Mouse (Mus musculus) adrenal gland, adult 2 months (tissue): ENCODE measurements around the gene Fbn1. TPM values are rescaled to one million over a fixed set of nuclear protein-coding genes. Genes with fewer than 3 reads are reported as not detected.

Source experiments
- DNase-seq: peaks from one replicate; pipeline ENCODE4 v3.0.0; 2021
- long read RNA-seq: library from polyadenylated mRNA; stranded (forward); transcript quantifications from one replicate; pipeline ENCODE4 v2.0.0, GENCODE M21; 2021
- polyA plus RNA-seq: library from polyadenylated mRNA; depleted of rRNA; stranded (reverse); fragments of >200 nt; gene quantifications from 2 replicates; pipeline ENCODE4 v1.2.3, GENCODE M21; 2012; rRNA removed
- total RNA-seq, 2 experiments: library from RNA; stranded (reverse); gene quantifications; 2 replicates each; pipeline ENCODE4 v1.2.3; 2021

Fbn1 gene
- total RNA-seq = 10 to 100 TPM; 18.5 to 26.0 TPM
- 3.4 and 5.0 TPM in 2 replicates for polyA plus RNA-seq
- long read RNA-seq, partial matches to known transcripts = 1 of 2 reads
- long read RNA-seq, other reads (novel, unspliced or antisense) = 1 of 2 reads

DNA sequence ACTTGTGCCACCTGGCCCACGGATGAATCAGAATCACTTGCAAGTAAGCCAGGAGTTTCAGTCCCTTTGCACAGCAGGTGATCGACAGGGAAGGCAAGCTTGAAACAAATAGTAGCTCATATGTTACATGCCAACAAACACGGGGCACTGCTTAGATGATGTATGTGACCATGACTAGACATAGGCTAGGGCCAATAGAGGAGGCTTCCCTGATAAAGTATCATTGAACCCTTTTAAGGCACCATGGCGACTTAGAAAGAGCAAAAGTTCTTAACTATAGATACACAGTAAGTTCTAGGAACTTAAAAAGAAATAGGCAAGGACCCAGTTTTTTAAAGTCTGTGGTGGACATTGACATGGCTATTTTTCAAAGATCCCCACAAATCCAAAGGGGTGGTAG lies at the start of gene Fbn1:
TSS of gene Fbn1 (minus strand) at position 101 of the 400 bp plus-strand sequence.
- DNase-seq = no peak

DNA sequence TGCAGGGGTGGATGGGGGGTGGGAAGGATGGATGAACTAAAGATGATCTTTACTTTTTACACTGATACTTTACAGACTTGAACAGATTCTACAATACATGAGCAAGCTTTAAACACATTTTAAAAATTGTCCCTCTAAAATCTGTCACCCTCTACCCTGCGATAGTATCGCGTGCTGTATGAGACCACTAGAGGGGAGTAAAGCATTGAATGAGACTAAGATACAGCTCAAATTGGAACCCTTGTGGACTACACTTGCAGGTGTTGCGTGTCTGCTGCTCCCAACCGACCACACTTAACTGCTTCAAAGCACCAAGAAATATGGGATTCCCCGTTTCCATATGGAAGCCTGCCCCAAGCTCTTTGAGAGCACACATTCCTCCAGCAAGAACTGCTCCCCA lies 48.0 kb upstream of the Fbn1 start:
- no peak for DNase-seq

DNA sequence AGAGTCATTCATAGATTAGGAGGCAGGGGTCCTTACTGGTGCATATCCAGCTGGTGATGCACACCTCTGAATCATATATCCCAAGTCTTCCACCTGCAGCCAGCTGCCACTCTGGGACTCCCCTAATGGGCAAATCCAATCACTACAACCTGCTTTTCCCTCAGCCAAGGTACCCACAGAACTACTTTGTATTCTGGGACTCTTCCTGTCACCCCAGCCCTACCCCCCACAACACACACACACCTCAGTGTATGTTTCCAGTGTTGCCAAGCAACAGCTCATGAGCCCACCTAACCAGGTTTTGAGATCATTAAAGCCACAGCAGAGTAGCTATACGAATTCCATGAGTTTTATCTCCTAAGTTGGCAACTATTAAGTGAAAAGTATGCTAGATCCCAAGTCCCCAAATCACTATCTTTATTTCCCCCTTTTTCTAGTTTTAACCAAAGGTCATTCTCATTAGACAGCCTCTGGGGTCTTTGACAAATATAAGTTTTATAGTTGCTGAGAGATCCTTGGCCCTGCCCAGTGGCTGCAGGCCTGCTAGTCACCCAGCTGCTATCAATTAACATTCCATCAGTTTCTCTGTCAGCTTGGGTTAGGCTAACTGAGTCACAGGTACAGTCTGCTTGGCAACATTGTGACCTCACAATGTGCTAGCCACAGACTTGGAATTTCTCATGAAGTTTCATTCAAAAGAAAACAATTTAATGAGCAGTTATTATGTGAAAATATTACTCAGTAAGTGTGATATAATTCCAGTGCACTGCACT lies 41.2 kb upstream of the Fbn1 start:
- DNase-seq = no peak

DNA sequence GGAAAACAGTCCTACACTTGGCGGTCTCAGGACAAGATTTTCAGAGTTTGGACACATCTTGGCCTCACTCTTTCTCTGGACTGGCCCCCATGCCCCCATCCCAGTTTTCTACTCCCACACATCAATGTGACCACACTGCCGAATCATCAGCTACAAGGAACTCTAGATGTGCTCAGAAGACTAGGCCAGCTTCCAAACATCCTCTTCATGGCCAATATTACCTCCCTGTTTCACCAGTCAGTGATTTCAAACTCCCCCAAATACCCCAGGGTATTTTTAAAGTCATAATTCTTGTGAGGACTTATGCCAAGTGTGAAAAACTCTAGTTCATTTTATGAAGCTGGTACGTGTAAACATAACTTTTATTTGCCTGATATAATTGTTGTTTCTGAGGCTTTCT lies 37.2 kb upstream of the Fbn1 start:
- DNase-seq = no peak

DNA sequence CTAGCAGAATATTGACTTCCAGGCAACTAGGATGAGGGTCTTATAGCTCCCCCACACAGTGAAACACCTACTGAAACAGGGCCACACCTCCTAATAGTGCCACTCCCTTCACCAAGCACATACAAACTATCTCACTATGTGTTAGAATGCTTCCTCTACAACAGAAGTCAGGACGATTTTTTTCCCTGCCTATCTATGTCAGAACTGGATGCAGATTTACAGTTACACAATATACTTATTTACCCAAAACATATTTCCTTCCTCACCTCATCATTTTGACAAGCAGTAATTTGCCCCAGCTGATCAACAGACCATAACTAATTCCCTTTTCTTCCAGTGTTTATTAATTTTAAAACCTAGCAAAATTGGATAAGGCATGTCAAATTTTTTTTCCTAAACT lies 35.9 kb upstream of the Fbn1 start:
- no peak for DNase-seq

DNA sequence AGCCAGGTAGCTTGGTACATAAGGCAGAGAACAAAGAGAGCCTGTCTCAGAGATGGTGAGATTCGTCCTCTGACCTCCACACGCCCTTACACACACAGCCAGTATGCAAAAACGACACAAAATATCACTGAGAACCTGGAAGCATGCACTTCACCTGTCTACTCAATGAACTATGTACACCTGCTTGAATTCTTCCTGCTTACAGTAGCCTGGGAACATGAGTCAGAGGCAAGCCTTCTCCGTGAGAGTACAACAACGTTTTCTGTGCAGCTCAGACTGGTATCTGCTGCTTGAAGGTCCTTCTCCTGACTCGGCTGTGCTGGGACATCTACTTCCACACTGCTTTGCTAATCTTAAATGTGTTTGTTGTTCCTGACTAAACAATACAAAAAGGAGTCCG lies 33.7 kb upstream of the Fbn1 start:
- no peak for DNase-seq

DNA sequence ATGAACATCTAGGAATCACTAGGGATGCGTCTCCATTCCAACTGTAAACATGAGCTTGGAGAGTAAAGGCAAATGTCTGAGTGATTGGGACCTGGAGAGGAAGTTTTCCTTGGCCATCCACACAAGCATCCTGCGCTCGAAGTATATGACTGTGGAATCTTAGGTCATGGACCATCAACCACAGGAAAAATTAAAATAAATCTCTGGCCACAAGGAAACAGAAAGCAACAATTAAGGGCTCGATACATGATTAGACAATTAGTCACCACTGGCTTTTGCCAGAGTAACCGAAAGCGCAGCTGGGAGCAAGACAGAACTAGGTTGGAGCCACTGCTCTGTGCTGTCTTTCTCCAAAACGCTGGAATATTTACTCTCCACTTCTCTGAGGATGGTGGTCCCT lies 32.8 kb upstream of the Fbn1 start:
- DNase-seq = no peak

DNA sequence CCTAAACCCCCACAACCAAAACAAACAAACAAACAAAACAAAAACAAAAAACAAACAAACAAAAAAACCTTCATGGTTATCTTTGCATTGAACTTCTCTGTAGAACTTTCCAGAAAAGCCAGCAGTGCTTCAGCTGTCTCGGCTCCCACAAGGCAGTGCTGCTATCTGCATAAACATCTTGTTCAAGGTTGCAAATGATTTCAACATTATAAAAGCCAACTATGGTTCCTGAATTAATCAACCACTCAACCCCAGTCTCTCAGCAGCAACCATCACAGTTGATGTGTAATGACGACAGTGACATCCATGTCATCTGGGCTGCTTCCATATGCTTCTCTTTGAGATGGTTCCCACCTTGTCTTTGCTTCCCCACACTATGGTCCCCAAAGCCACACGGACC lies 31.8 kb upstream of the Fbn1 start:
- DNase-seq = no peak

DNA sequence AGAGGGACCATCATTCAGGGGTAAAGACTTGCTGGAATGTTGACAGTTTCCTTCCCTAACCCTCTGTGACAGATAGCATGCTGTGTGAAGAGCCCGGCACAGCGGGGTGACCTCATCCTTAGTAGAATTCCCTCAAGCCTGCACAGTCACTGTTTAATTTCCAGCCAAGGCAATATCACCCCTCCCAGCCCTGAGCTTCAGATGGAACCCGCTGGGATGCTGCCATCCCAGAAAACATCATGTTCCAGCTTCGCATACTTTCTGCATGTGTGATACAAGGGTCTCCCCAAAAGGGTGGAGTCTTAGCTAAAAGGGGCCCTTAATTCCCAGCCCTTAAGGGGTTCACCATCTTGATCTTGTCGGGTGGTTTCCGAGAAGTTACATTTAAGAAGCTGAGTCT lies 22.9 kb upstream of the Fbn1 start:
- DNase-seq = no peak

DNA sequence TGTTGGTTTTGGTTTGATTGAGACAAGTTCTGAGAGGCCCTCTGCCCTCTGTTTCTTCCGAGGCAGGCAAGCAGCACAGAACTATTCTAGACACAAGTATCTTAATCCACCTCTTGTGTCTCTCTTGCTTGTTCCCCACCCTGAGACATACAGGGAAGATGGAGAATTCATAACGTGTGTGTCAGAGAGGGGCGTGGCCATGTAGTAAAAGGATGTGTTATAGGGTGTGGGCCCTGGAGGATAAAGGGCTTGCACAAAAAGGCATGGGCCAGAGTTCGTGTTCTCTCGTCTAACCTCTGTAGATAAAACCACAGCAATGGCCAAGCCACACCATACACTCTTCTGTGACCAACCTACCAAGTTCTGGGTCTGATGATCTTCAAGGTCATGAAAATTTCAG lies 18.8 kb upstream of the Fbn1 start:
- DNase-seq = no peak

DNA sequence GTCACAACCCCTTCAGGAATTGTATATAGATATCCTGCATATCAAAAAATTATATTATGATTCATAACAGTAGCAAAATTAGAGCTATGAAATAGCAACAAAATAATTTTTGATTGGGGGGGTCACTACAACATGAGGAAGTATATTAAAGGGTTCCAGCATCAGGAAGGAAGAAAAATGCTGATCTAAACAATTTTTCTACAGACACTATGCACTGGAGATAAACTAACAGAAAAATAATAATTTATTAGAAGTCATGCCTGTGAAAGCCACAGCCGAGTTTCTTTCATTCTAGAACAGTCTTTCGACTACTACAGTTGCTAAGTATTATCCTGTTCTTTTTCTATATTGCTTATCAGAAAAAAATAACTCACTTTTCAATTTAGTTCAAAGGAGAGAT lies 17.7 kb upstream of the Fbn1 start:
- no peak for DNase-seq

DNA sequence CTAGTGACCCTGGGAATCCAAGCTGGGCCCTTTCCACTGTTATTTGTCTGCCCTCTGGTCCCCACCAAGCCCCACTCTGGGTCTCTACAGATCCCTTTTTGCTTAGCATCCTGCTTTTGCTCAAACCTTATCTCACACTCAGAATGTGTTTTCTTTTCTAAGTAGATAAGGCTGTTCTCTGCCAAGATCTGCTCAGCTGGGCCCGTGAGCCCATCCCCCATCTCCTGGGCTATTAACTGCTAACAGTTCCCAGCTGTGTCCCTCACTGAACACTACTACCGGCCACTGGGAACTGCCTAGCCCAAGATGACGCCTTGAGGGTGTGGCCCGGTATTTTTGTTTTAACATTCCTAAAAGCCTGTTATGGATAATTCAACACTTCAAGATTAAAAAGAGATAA lies 8.8 kb upstream of the Fbn1 start:
- peak; percentile 20 for DNase-seq

DNA sequence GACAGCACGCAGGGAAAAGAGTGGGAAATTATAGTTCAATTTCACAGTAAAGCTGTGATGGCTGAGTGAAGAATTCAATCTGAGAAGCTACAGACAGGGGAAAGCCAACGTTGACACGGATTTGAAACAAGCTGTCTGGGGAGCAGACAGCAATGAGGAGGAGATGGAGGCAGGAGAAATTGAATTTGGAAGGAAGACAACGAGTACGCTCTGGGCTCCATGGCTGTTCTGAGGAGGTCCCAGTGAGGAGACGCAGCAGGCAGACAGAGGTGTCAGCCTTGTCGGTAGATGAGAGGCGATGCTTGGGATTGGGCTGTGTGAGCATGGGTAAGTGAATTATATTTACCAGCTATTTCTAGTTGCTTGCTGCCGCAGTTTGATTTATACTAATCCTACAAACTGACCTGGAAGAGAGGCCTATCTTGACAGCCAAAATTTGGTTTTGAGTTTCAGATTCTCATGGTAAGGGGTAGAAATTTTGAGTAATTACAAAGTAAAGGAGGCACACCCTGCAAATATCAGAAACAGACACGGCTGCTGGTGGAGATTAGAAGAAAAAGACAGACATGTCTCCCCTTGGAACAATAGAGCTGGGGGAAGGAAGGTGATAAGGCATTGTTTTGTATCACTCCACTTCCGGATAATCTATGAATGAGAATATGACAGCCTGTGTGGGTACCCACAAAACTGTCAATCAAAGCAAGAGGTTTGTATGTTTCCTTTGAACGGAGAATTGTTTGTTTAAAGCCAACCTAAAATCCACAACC lies 7.7 kb upstream of the Fbn1 start:
- no peak for DNase-seq

DNA sequence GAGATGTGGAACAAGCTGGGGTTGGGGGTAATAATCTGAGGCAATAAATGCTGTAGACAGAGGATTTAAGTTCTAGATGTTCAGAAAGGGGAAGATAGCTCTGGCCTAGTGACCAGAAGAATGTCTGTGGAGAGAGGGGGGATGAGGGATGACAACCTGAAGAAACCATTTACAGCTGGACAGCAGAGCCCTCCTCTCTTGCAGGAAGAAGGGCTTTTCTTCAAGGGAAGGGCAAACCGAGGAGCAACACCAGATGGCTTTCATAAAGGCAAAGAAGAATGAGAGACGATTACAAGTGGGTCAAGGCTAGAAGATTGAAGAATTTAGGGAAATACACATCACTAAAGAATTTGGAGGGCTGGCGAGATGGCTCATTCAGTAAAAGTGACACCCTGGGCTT lies 6.6 kb upstream of the Fbn1 start:
- DNase-seq = peak; percentile 9

DNA sequence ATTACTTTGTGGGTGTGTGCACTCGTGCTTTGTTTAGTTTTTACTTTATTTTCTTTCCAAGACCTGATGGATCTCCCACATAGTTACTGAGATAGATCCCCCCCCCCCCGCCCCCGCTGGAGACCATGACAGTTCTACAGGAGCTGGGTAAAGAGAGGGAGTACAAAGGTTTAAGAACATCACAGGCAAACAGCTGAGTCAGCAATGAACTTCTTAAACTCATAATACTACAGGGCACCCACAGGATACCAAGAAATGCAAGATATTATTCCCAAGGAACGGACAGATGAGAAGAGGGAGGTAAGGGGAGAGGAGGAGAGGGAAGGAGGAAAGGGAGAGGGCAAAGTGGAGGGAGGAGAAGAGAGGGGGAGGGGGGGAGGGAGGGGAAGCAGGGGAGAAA lies 4.8 kb upstream of the Fbn1 start:
- no peak for DNase-seq

DNA sequence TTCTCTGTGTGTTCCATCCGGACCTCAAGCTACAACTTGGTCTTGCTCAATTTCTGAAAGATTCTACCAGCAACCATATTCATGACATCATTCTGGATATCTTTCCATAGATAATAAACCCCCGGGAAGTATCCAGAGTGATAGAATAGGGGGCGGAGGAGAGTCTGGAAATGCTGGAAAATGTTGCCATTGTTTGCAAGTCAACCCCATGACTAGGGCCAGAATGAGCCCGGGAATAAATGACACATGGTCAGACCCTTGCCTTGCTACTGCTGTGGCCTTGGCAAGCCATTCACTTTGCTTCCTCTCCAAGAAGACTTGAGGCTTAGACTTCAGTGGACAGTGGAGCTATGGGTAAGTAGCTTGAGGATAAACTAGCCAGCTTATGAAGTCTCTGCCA lies 4.1 kb upstream of the Fbn1 start:
- DNase-seq = no peak

DNA sequence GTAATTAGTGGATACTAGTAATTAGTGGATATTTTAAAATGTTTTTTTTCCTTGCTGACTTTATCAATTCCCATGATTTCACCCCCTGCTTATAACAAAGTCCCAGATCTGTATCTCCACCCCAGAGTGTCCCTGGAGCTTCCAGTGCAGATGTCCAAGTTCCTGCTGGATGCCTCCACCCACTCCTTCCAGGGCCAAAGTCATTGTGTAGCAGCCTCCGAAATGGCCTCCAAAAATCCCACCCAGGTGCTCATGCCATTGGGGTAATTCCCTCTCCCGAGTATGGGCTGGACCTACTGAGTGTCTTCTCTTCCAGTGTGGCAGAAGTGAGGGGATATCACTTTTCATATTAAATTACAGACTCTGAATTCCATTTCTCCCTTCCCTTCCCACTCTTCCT lies 3.0 kb upstream of the Fbn1 start:
- DNase-seq = no peak

DNA sequence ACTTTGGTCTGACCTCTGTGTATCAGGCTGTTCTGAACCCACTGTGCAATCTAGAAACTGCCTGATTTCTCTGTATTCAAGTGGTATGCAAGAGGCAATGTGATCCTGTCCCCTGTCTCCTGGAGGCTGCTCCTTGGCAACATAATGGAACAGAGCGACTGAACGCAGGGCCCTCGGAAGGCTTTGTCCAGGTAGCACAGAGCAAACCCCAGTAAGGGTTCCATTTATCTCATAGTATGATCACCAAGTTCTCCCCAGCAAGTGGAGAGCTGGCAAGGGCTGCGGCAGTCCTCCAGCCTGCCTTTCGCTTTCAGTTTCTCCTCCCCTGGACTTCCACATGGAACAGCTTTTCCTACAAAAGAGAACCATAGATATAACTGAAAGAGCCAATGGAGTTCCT lies 588 bp upstream of the Fbn1 start:
- DNase-seq = no peak

DNA sequence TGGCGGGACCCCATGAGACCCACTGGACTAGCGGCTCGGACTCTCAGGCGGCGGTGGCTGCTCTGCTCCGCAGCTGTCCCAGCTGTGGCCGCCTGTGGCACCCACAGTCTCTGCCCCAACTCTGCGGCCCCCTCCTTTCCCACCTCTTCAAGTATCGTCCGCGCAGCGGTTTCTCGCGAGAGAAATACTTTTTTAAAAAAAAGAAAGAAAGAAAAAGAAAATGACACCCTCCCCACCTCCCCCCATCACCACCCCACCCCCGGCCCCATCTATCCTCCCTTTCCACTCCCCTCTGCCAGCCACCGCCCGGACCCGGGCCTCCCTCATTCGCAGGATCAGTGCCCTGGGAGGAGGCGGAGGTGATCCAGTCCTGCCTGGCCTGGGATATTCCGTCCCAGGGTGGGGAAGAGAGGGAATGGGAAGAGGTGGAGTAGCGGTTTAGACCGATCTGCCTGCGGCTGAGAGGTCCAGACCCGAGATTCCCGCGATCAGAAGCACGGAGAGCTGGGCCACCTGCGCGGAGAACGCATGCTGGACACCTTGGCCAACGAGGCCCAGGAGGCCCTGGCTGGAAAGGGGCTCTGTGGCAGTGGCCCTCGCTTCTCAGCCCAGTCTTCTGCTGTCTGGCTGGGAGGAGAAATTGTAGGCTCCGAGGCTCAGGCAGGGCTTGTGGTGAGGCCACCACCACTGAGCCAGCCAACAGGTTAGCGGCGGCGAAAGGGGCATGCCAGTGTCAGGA lies 1.3 kb downstream of the Fbn1 start:
- DNase-seq = peak; percentile 47

DNA sequence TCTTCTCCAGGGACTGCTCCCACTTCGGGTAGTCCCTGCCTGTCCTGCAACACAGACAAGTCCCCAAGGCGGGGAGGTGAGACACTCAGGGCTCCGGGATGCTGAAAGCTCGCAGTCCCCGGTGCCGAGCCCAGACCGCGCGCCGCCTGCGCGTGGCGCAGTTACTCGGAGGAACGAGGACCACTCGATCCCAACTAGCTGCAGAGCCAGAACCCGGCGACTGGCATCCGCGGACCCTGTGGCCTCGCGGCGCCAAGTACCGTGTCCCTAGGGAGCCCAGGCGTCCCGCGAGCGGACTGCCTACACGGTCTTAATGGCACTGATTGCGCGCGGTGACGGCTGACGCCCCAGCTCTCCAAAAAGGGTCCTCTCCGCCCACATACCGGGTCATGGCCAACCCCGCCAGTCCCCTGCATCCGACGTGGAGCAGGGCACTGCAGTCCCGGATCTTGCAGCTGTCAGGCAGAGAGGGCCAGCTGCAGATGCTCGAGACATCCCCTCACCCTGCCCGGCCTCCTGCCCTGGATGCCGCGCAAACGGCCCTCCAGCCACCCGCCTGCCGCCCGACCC lies 2.0 kb downstream of the Fbn1 start:
- DNase-seq = peak; percentile 58

DNA sequence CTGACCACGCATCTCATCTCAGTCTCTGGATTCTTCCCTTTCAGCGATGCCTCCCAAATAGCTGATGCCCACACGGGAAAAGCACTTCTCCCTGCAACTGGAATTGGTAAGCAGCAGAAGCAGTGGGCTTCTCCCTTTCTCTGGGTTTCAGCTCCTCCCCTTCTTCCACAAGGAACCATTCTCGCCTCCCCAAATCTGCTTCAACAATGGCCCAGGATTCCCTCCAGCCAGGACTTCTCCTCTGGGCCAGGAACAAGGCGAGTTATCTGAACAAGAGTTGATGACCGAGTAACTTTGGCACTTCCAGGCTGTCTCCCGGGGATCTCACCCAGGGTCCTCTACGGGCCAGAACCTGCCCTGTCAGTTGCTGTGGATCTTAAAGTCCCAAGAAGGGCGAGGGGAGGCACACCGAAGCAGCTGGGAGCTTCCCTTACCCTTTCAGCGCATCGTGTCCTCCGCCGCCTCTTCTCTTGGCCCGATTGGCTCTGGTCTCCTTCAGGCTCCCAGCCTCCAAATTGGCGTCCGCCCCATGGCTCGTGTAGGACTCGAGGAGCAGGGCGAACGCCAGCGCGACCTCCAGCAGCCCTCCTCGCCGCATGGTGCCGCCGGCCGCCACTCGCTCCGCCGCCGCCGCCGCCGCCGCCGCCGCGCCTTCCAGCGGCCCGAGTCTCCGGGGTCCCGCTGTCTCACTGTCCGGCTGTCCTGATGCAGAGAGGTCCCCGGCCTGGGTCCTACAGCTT lies 2.6 kb downstream of the Fbn1 start, which contains the start of gene Gm9913:
TSS of gene Gm9913 (plus strand) at position 84 of the 740 bp plus-strand sequence.
- DNase-seq = peak; percentile 53

DNA sequence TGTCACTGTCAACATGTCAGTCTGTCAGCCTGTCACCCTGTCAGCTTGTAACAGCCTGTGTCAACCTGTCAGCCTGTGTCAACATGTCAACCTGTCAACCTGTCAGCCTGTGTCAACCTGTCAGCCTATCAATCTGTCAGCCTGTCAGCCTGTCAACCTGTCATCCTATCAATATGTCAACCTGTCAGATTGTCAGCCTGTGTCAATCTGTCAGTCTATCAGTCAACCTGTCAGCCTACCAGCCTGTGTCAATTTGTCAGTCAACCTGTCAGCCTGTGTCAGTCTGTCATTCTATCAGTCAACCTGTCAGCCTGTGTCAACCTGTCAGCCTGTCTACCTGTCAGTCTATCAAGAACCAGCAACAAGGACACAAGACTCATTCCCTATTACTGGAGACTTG lies 6.3 kb downstream of the Fbn1 start:
- no peak for DNase-seq
